Mouse (Mus musculus) c-Kit-negative CD71-positive TER-119-positive erythroid progenitor cells, embryonic 14.5 days (primary cell): ENCODE data around the gene Fam104a.
A peak's percentile ranks its signal among the peaks of the same experiment; 100 is the strongest.

Experiments used
- DNase-seq: peaks from one replicate; pipeline ENCODE4 v3.0.0-alpha.2; 2013; ENCODE audit warnings: low read depth, low spot score

The Fam104a gene

GRCm38 (mm10) chr11:113631862-113632261 lies 52.1 kb downstream of the Fam104a start:
- no peak for DNase-seq

GRCm38 (mm10) chr11:113631302-113631701 lies 52.7 kb downstream of the Fam104a start:
- no peak for DNase-seq

- DNase-seq, result no peak
Observed at GRCm38 (mm10) chr11:113630642-113631041, 53.3 kb downstream of the Fam104a start.

DNA sequence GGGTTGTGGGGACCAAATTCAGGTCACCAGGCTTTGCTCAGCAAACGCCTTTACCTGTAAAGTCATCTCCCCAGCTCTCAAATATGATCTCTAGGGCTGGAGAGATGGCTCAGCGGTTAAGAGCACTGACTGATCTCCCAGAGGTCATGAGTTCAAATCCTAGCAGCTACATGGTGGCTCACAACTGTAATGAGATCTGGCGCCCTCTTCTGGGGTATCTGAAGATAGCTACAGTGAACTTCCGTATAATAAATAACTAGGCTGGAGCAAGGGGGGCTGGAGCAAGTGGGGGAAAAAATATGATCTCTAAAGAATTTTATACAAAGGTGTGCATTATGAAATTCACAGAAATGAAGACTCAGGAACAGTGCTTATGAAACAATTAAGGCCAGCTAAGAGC lies 56.2 kb downstream of the Fam104a start:
- no peak for DNase-seq

- no peak for DNase-seq
Observed at GRCm38 (mm10) chr11:113625437-113625836, 58.5 kb downstream of the Fam104a start.

- DNase-seq, result no peak
Observed at GRCm38 (mm10) chr11:113622028-113622427, 61.9 kb downstream of the Fam104a start.

DNA sequence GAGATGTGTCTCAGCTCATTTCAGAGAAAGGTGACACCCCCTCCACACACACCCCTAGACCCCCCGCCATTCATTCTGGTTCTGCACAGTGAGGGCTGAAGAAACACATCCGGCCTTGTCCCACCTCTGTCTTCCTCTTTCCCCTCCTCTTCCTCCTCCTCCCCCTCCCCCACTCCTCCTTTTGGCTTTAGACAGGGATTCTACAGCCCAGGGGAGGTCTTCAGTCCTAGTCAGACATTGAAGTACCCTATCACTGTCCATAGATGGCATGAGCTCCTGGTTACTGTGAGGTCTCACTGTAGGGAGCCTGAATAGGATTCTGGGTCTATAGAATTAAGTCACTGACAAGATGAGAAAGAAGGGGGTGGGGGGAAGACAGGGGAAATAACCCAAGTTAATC lies 63.0 kb downstream of the Fam104a start:
- no peak for DNase-seq

GRCm38 (mm10) chr11:113619420-113620080 lies 64.4 kb downstream of the Fam104a start:
- DNase-seq, result no peak

DNA sequence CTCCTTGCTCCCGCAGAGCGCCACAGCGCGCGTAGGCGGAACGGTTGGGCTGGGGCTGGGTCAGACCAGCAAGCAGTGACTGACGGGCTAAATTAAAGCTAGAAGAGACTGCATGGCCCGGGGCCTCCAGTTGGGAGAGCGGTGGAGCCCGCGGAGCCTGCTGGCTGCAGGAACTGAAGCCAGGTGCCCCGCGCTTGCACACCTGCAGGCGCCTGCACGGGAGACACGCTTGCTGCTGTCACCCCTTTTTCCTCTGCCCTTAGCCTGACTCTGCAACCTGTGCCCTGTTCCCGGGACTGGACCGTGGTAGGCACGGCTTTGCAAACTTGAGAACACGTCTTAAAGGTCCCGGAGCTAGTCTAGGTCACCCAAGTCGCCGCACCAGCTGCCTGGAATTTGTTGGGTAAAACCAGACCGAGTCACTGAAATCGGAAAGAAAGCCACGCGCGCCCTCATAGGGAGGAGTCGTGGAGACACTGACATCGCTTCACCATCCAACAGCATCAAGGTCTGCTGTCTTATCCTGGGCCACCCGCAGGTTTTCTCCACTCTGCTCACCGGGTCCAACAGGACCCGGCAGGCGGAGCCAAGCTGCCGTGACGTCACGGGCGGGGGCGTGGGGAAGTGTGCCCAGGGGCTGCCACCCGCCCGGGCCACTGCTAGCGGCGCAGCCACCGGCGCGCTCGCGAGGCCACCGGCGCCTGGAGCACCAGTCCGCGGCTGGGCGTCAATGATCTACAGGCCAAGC lies 65.1 kb downstream of the Fam104a start, which contains the start of gene Sstr2:
Sstr2 (plus strand) TSS at position 671 of the 748 bp plus-strand sequence.
- no peak for DNase-seq

GRCm38 (mm10) chr11:113618303-113618671 lies 65.7 kb downstream of the Fam104a start:
- no peak for DNase-seq

DNA sequence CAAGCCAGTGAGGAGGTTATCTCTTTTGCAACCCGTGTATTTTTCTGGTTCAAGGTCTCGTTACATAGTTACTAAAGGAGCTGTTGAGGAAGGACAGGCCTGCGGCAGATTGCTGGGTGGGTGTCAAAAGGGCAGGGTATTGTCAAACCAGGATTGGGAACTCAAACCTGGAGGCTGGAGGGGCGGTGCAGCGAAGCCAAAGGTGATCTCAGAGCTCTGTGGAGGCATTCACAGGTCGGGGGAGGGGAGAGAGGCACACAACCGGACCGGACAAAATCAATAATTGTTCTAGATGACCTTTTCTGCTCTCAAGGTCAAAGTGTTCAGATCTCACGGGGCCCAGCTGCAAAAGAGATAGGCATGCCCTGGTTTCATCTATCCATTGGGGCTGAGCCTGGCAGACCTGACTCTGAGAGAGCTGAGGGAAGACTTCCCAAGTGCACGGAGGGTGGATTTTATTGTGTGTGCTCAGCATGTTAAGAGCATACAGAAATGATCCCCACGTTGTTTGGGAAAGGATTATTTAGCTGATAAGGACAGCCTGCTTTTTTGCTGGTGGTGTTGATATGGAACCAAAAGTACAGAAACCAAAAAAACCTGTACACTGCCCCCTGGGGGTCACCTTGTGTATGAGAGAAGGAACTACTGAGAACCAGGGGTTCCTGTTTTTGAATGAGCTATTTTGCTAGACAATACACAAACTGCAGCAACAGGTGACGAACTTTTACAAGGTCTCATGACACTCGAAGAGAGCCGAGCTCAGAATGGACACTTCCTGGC lies 66.6 kb downstream of the Fam104a start:
- DNase-seq, result peak; percentile 8

GRCm38 (mm10) chr11:113614476-113614875 lies 69.5 kb downstream of the Fam104a start:
- DNase-seq, result no peak

DNA sequence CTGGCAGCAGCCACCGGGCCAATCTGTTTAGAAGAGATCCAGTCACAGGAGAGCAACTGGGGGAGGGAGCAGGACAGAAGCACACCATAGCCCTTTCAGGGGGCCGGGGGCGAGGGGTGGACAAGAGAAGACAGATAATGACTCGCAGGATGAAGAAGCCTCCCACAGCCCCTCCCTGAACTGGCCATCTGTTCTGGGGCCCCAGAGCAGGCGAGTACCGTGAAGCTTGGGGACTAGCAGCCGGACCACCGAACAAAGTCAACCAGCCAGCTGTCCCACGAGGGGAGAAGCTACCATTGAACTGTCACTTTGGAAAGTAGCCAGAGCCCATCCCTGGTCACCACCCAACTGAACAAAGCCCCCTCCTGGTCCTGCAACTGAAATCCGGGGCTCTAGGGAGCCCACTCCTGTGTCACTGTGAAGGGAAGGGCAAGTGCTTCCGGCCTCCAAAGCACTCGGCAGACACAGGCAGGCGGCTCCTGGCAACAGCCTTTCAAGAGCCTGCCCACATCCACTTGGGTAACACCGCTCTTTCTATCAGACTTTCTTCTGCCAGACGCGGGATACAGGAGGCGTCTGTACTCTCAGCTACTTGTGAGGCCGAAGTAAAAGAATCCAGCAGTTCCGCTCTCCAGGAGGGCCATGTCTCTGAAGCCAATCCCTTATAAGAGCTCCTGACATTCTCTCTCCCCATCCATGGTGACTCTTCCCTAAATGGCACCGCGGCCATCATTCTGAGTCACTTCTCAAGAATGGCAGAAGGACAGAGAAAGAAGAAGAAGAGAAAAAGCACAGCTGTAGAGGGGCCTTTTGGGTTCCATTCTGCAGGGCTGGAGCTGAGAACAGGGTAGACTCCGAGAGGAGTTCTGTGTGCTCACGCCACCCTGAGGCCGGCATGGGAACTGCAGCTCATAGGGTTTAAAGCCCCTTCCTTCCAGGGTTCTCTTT lies 72.0 kb downstream of the Fam104a start:
- DNase-seq, result no peak
